9 mouse cellular contexts compared by ENCODE assay signal in genomic region chr13:67843775-67844118, GRCm38 (mm10). TPM values are rescaled to one million over a fixed set of nuclear protein-coding genes. Genes with fewer than 3 reads are reported as not detected.
A peak's percentile ranks its signal among the peaks of the same experiment; 100 is the strongest.
DNase-seq lines count a peak whose midpoint lies in the region; ATAC-seq lines count a peak whose summit lies in the region.
"Had no signal": no experiment of that assay in that cellular context is flagged by ENCODE, and none has a peak within 500 bp of the region (broad histone marks: within the 10 kb centered on the region; RNA-seq: fewer than 3 reads in every experiment).

No protein-coding gene starts in this region.

- DNase-seq in kidney, postnatal 4 days = no peak
- DNase-seq in embryonic facial prominence, embryonic 14.5 days (ENCODE audit: low spot score) = no peak
- DNase-seq in limb, embryonic 10.5 days (ENCODE audit: low spot score) = no peak
- DNase-seq in layer of hippocampus, adult 9-11 months = no peak
- DNase-seq in gastrocnemius, adult 8-10 months (ENCODE audit: low spot score in 2 of 2) = no peak

- peak overlapping the region; percentile 70 for H3K9ac ChIP-seq in kidney, embryonic 16.5 days (replicated peaks; ENCODE audit: low read length)
- peak overlapping the region; percentile 52; the same call in 1 of the 2 replicates for H3K9ac ChIP-seq in embryonic facial prominence, embryonic 14.5 days (ENCODE audit: low read depth, low read length)
- H3K9ac ChIP-seq in neural tube, embryonic 12.5 days = peak overlapping the region; percentile 51; the same call in 1 of the 2 replicates

- ATAC-seq in kidney, embryonic 16.5 days (ENCODE audit: low FRiP score, low TSS enrichment) = no peak
- no peak for ATAC-seq in embryonic facial prominence, embryonic 14.5 days (ENCODE audit: low read depth)
- no peak for ATAC-seq in neural tube, embryonic 12.5 days (ENCODE audit: low FRiP score, low read depth)
- no peak for ATAC-seq in CD4-positive, CD25-positive, alpha-beta regulatory T cell, adult 4 months

- H3K4me3 ChIP-seq in kidney, embryonic 16.5 days (ENCODE audit: low read length) = peak overlapping the region; percentile 41
- H3K4me3 ChIP-seq in embryonic facial prominence, embryonic 14.5 days (ENCODE audit: low read depth, low read length) = peak overlapping the region; percentile 34; the same call in 1 of the 2 replicates
- H3K4me3 ChIP-seq in limb, embryonic 10.5 days = peak overlapping the region; percentile 51
- H3K4me3 ChIP-seq in neural tube, embryonic 12.5 days = peak overlapping the region; percentile 36; the same call in 1 of the 2 replicates

- WGBS in kidney, embryonic 16.5 days = 47% methylated on average over 6 of the region's 6 CpGs
- WGBS in embryonic facial prominence, embryonic 14.5 days = 42% methylated on average over 6 of the region's 6 CpGs
- WGBS in limb, embryonic 10.5 days = 52% methylated on average over 6 of the region's 6 CpGs
- 49% methylated on average over 6 of the region's 6 CpGs for WGBS in neural tube, embryonic 12.5 days

- H3K27me3 ChIP-seq in kidney, embryonic 16.5 days (ENCODE audit: insufficient read depth, low read length) = no peaks in the 10 kb centered on the region
- no peaks in the 10 kb centered on the region for H3K27me3 ChIP-seq in embryonic facial prominence, embryonic 14.5 days (replicated peaks; ENCODE audit: control insufficient read depth, insufficient read depth, low read length)
- H3K27me3 ChIP-seq in limb, embryonic 10.5 days (ENCODE audit: low read depth, poor library complexity, severe bottlenecking) = no peaks in the 10 kb centered on the region
- no peaks in the 10 kb centered on the region for H3K27me3 ChIP-seq in neural tube, embryonic 12.5 days (replicated peaks)

- no peaks in the 10 kb centered on the region for H3K36me3 ChIP-seq in kidney, embryonic 16.5 days (ENCODE audit: insufficient read depth, low read length)
- no peaks in the 10 kb centered on the region for H3K36me3 ChIP-seq in embryonic facial prominence, embryonic 14.5 days (ENCODE audit: control insufficient read depth, insufficient read depth, low read length)
- H3K36me3 ChIP-seq in limb, embryonic 10.5 days = no peaks in the 10 kb centered on the region
- no peaks in the 10 kb centered on the region for H3K36me3 ChIP-seq in neural tube, embryonic 12.5 days

- H3K9me3 ChIP-seq in kidney, embryonic 16.5 days (ENCODE audit: low read length) = no peaks in the 10 kb centered on the region
- no peaks in the 10 kb centered on the region for H3K9me3 ChIP-seq in embryonic facial prominence, embryonic 14.5 days (ENCODE audit: control insufficient read depth, low read length)
- no peaks in the 10 kb centered on the region for H3K9me3 ChIP-seq in limb, embryonic 10.5 days (replicated peaks)
- H3K9me3 ChIP-seq in neural tube, embryonic 12.5 days = no peaks in the 10 kb centered on the region

- H3K27ac ChIP-seq in kidney, embryonic 16.5 days (ENCODE audit: low read length) = no peak overlapping the region
- no peak overlapping the region for H3K27ac ChIP-seq in embryonic facial prominence, embryonic 14.5 days (replicated peaks; ENCODE audit: low read depth, low read length)
- H3K27ac ChIP-seq in limb, embryonic 10.5 days = no peak overlapping the region
- H3K27ac ChIP-seq in neural tube, embryonic 12.5 days = no peak overlapping the region

- H3K4me1 ChIP-seq in kidney, embryonic 16.5 days (ENCODE audit: insufficient read depth, low read length) = peaks cover 6% of the 10 kb centered on the region; the same call in 1 of the 2 replicates
- no peaks in the 10 kb centered on the region for H3K4me1 ChIP-seq in embryonic facial prominence, embryonic 14.5 days (ENCODE audit: control insufficient read depth, insufficient read depth, low read length)
- H3K4me1 ChIP-seq in limb, embryonic 10.5 days = peaks cover 3% of the 10 kb centered on the region; the same call in 1 of the 2 replicates
- 0 out of 2 replicates have a peak, but pooled peaks cover 3% of the 10 kb centered on the region for H3K4me1 ChIP-seq in neural tube, embryonic 12.5 days

- H3K4me2 ChIP-seq in kidney, embryonic 16.5 days (replicated peaks; ENCODE audit: low read depth, low read length) = peak overlapping the region; percentile 57
- H3K4me2 ChIP-seq in embryonic facial prominence, embryonic 14.5 days (ENCODE audit: low read depth, low read length) = peak overlapping the region; percentile 60
- H3K4me2 ChIP-seq in neural tube, embryonic 12.5 days (replicated peaks) = peak overlapping the region; percentile 65

RNA-seq across cellular contexts. Expression of gene Gm10037, which starts 12.8 kb away (rescaled TPM):
- polyA plus RNA-seq in kidney, embryonic 16.5 days (2015; fragmentation: Nextera tagmentation; extraction: Ambion mirVana) = 2.1 and 3.6 TPM in 2 replicates
- 2.3 and 3.2 TPM in 2 replicates for polyA plus RNA-seq in embryonic facial prominence, embryonic 14.5 days (2014; fragmentation: Nextera tagmentation; extraction: Ambion mirVana)
- polyA plus RNA-seq in limb, embryonic 10.5 days (2016; fragmentation: Nextera tagmentation; extraction: Ambion mirVana) = 2.0 and 3.7 TPM in 2 replicates
- 4.8 TPM in 2 replicates for polyA plus RNA-seq in neural tube, embryonic 12.5 days (2016; fragmentation: Nextera tagmentation; extraction: Ambion mirVana)
- 1 to 10 TPM in 1 of 2 experiments, not detected in 1; 1.1 TPM for polyA plus RNA-seq in CD4-positive, CD25-positive, alpha-beta regulatory T cell, adult 4 months (2017; shearing (Covaris generic))
- total RNA-seq in gastrocnemius, adult 8-10 months (2022) = 1 to 10 TPM in 3 of 4 experiments, under 1 TPM in 1; 0.59 to 2.0 (median 1.4) TPM

RNA-seq across cellular contexts. Expression of gene BC048507, which starts 19.4 kb away (rescaled TPM):
- polyA plus RNA-seq in kidney, embryonic 16.5 days (2015; fragmentation: Nextera tagmentation; extraction: Ambion mirVana) = not detected in 2 replicates
- not detected in 2 replicates for polyA plus RNA-seq in embryonic facial prominence, embryonic 14.5 days (2014; fragmentation: Nextera tagmentation; extraction: Ambion mirVana)
- not detected in 2 replicates for polyA plus RNA-seq in limb, embryonic 10.5 days (2016; fragmentation: Nextera tagmentation; extraction: Ambion mirVana)
- polyA plus RNA-seq in neural tube, embryonic 12.5 days (2016; fragmentation: Nextera tagmentation; extraction: Ambion mirVana) = not detected in 2 replicates
- polyA plus RNA-seq in CD4-positive, CD25-positive, alpha-beta regulatory T cell, adult 4 months (2017; shearing (Covaris generic)) = not detected
- not detected for total RNA-seq in gastrocnemius, adult 8-10 months (2022)
- polyA plus RNA-seq: large intestine, adult 2 months had no signal

RNA-seq across cellular contexts. Expression of gene Zfp273, which starts 30.2 kb away (rescaled TPM):
- 8.7 and 9.4 TPM in 2 replicates for polyA plus RNA-seq in kidney, embryonic 16.5 days (2015; fragmentation: Nextera tagmentation; extraction: Ambion mirVana)
- polyA plus RNA-seq in embryonic facial prominence, embryonic 14.5 days (2014; fragmentation: Nextera tagmentation; extraction: Ambion mirVana) = 6.5 TPM in 2 replicates
- polyA plus RNA-seq in limb, embryonic 10.5 days (2016; fragmentation: Nextera tagmentation; extraction: Ambion mirVana) = 5.3 and 7.1 TPM in 2 replicates
- polyA plus RNA-seq in neural tube, embryonic 12.5 days (2016; fragmentation: Nextera tagmentation; extraction: Ambion mirVana) = 9.0 and 9.7 TPM in 2 replicates
- polyA plus RNA-seq in CD4-positive, CD25-positive, alpha-beta regulatory T cell, adult 4 months (2017; shearing (Covaris generic)) = 1 to 10 TPM; 6.1 to 8.8 TPM
- total RNA-seq in gastrocnemius, adult 8-10 months (2022) = 1 to 10 TPM; 1.3 to 2.0 (median 1.6) TPM
